ENCODE assay signal across 18 mouse cellular contexts in genomic region chr1:60859842-60860241, GRCm38 (mm10). TPM values are rescaled to one million over a fixed set of nuclear protein-coding genes. Genes with fewer than 3 reads are reported as not detected.
DNase-seq lines count a peak whose midpoint lies in the region; ATAC-seq and TF ChIP-seq lines count a peak whose summit lies in the region.
"Had no signal": no experiment of that assay in that cellular context is flagged by ENCODE, and none has a peak within 500 bp of the region (broad histone marks: within the 10 kb centered on the region; RNA-seq: fewer than 3 reads in every experiment).

No protein-coding gene starts in this region.

- peaks cover 31% of the 10 kb centered on the region for H3K4me1 ChIP-seq in heart, adult 2 months (ENCODE audit: control insufficient read depth, insufficient read depth, low read length)
- H3K4me1 ChIP-seq in heart, embryonic 12.5 days (replicated peaks): peaks cover 27% of the 10 kb centered on the region
- peaks cover 3% of the 10 kb centered on the region; the same call in 1 of the 2 replicates for H3K4me1 ChIP-seq in liver, embryonic 15.5 days (replicated peaks)
- peaks cover 7% of the 10 kb centered on the region for H3K4me1 ChIP-seq in liver, embryonic 11.5 days (replicated peaks; ENCODE audit: control insufficient read depth, insufficient read depth, low read length)
- H3K4me1 ChIP-seq in liver, postnatal 0 days (ENCODE audit: insufficient read depth): peaks cover 25% of the 10 kb centered on the region

- TF ChIP-seq CTCF in heart, adult 2 months (IDR thresholded peaks at IDR 0.05): no peak
- no peak for TF ChIP-seq CTCF in liver, postnatal 0 days (IDR thresholded peaks at IDR 0.05; ENCODE audit: low read depth)

- no peaks in the 10 kb centered on the region for H3K27me3 ChIP-seq in heart, adult 2 months (ENCODE audit: control insufficient read depth, insufficient read depth, low read length)
- no peaks in the 10 kb centered on the region for H3K27me3 ChIP-seq in heart, embryonic 12.5 days (replicated peaks)
- H3K27me3 ChIP-seq in liver, embryonic 15.5 days: no peaks in the 10 kb centered on the region; the same call in 1 of the 2 replicates
- no peaks in the 10 kb centered on the region for H3K27me3 ChIP-seq in liver, embryonic 11.5 days (replicated peaks; ENCODE audit: control insufficient read depth, insufficient read depth, low read length)
- H3K27me3 ChIP-seq in liver, postnatal 0 days (ENCODE audit: insufficient read depth, low read length): no peaks in the 10 kb centered on the region
- H3K27me3 ChIP-seq: intestine, embryonic 15.5 days; lung, embryonic 15.5 days had no signal

- no peaks in the 10 kb centered on the region for H3K79me2 ChIP-seq in heart, adult 2 months (replicated peaks; ENCODE audit: control insufficient read depth, insufficient read depth, low read length)

- H3K4me3 ChIP-seq in heart, adult 2 months: no peak overlapping the region
- H3K4me3 ChIP-seq in heart, embryonic 12.5 days: no peak overlapping the region
- no peak overlapping the region for H3K4me3 ChIP-seq in liver, embryonic 15.5 days (replicated peaks)
- no peak overlapping the region for H3K4me3 ChIP-seq in liver, embryonic 11.5 days (ENCODE audit: low read depth, low read length)
- H3K4me3 ChIP-seq in liver, postnatal 0 days (ENCODE audit: low read depth, low read length): no peak overlapping the region
- H3K4me3 ChIP-seq: embryonic facial prominence, embryonic 15.5 days; intestine, embryonic 15.5 days; limb, embryonic 10.5 days; lung, embryonic 15.5 days had no signal

- ATAC-seq in heart, embryonic 12.5 days (ENCODE audit: insufficient number of reproducible peaks, low FRiP score): no peak
- 0 out of 2 replicates have a peak, but pooled peaks have one; percentile 49 for ATAC-seq in liver, embryonic 15.5 days (ENCODE audit: insufficient read depth)
- no peak for ATAC-seq in liver, embryonic 11.5 days (replicated peaks; ENCODE audit: low FRiP score)
- ATAC-seq in liver, postnatal 0 days: peak; percentile 90
- no peak for ATAC-seq in erythroblast, adult 5-6 weeks (replicated peaks; ENCODE audit: low FRiP score, poor library complexity, severe bottlenecking)

- no peaks in the 10 kb centered on the region for H3K9me3 ChIP-seq in heart, embryonic 12.5 days (replicated peaks)
- no peaks in the 10 kb centered on the region for H3K9me3 ChIP-seq in liver, embryonic 15.5 days (replicated peaks)
- H3K9me3 ChIP-seq in liver, embryonic 11.5 days (ENCODE audit: control insufficient read depth, low read length): no peaks in the 10 kb centered on the region
- no peaks in the 10 kb centered on the region for H3K9me3 ChIP-seq in liver, postnatal 0 days (ENCODE audit: low read length)
- H3K9me3 ChIP-seq: embryonic facial prominence, embryonic 15.5 days; intestine, embryonic 15.5 days; limb, embryonic 10.5 days; lung, embryonic 15.5 days had no signal

- no peak for TF ChIP-seq POLR2A in heart, adult 2 months (IDR thresholded peaks at IDR 0.05; ENCODE audit: insufficient read depth, low read depth, low read length)

- intact Hi-C loops in heart, adult 2 months (cut with DNase I): loop anchor here (1.0 to 5.0 kb wide), 9 partner anchors 118 to 518 kb away; partner anchors contain the start of genes Abi2 and Cyp20a1
- intact Hi-C loops in left cerebral cortex, postnatal 14 days (cut with DNase I): loop anchor here (5.0 to 10.0 kb wide), 3 partner anchors 293 to 453 kb away; partner anchors contain the start of genes Abi2 and Raph1

- DNase-seq in heart, adult 2 months: no peak
- no peak for DNase-seq in liver, embryonic 11.5 days (ENCODE audit: low spot score)
- DNase-seq in MN1 (ENCODE audit: low spot score): peak; percentile 56
- DNase-seq in liver, postnatal 0 days: peak; percentile 29
- no peak for DNase-seq in left cerebral cortex, postnatal 14 days (ENCODE audit: low spot score in 2 of 2)
- DNase-seq: cerebellum, adult 11-12 months; gastrocnemius, postnatal 14 days; heart, postnatal 14 days; thymus, adult 18-20 months had no signal

- peaks cover 3% of the 10 kb centered on the region for H3K36me3 ChIP-seq in heart, adult 2 months (ENCODE audit: control insufficient read depth, insufficient read depth, low read length)
- no peaks in the 10 kb centered on the region for H3K36me3 ChIP-seq in heart, embryonic 12.5 days
- no peaks in the 10 kb centered on the region for H3K36me3 ChIP-seq in liver, embryonic 15.5 days (replicated peaks)
- no peaks in the 10 kb centered on the region for H3K36me3 ChIP-seq in liver, embryonic 11.5 days (ENCODE audit: control insufficient read depth, insufficient read depth, low read length)
- H3K36me3 ChIP-seq in liver, postnatal 0 days (replicated peaks; ENCODE audit: insufficient read depth, low read length): no peaks in the 10 kb centered on the region
- H3K36me3 ChIP-seq: embryonic facial prominence, embryonic 15.5 days; intestine, embryonic 15.5 days; limb, embryonic 10.5 days; lung, embryonic 15.5 days had no signal

- H3K9ac ChIP-seq in heart, adult 2 months (ENCODE audit: low read depth, low read length): no peak overlapping the region; the same call in 1 of the 2 replicates
- no peak overlapping the region for H3K9ac ChIP-seq in heart, embryonic 12.5 days
- no peak overlapping the region for H3K9ac ChIP-seq in liver, embryonic 15.5 days
- no peak overlapping the region for H3K9ac ChIP-seq in liver, embryonic 11.5 days (ENCODE audit: low read depth, low read length)
- no peak overlapping the region for H3K9ac ChIP-seq in liver, postnatal 0 days (replicated peaks)
- H3K9ac ChIP-seq: embryonic facial prominence, embryonic 15.5 days; forebrain, postnatal 0 days; intestine, embryonic 15.5 days; lung, embryonic 15.5 days had no signal

- 57% methylated on average over 3 of the region's 3 CpGs for WGBS in heart, adult 2 months
- 56% methylated on average over 3 of the region's 3 CpGs for WGBS in heart, embryonic 12.5 days
- WGBS in liver, embryonic 15.5 days (ENCODE audit: insufficient replicate concordance): 49% methylated on average over 3 of the region's 3 CpGs
- WGBS in liver, embryonic 11.5 days: 68% methylated on average over 3 of the region's 3 CpGs
- WGBS in liver, postnatal 0 days (ENCODE audit: insufficient replicate concordance): 38% methylated on average over 3 of the region's 3 CpGs

- no peak overlapping the region for H3K4me2 ChIP-seq in heart, embryonic 12.5 days
- no peak overlapping the region for H3K4me2 ChIP-seq in liver, embryonic 15.5 days
- H3K4me2 ChIP-seq in liver, embryonic 11.5 days: no peak overlapping the region
- H3K4me2 ChIP-seq in liver, postnatal 0 days (ENCODE audit: low read depth, low read length): no peak overlapping the region
- H3K4me2 ChIP-seq: embryonic facial prominence, embryonic 15.5 days; intestine, embryonic 15.5 days; lung, embryonic 15.5 days had no signal

- peak overlapping the region; percentile 44 for H3K27ac ChIP-seq in heart, adult 2 months
- H3K27ac ChIP-seq in heart, embryonic 12.5 days (ENCODE audit: poor library complexity, severe bottlenecking): no peak overlapping the region
- no peak overlapping the region for H3K27ac ChIP-seq in liver, embryonic 15.5 days (replicated peaks)
- no peak overlapping the region for H3K27ac ChIP-seq in liver, embryonic 11.5 days (ENCODE audit: low read depth, low read length)
- peak overlapping the region; percentile 62 for H3K27ac ChIP-seq in liver, postnatal 0 days (ENCODE audit: low read depth)
- H3K27ac ChIP-seq: embryonic facial prominence, embryonic 15.5 days; intestine, embryonic 15.5 days; limb, embryonic 10.5 days; lung, embryonic 15.5 days had no signal

- no peak for TF ChIP-seq EP300 in heart, adult 2 months (IDR thresholded peaks at IDR 0.05; ENCODE audit: insufficient read depth, low read depth, low read length)
- TF ChIP-seq EP300 in liver, postnatal 0 days (IDR thresholded peaks at IDR 0.05; ENCODE audit: low read depth): no peak; the same call in 1 of the 2 replicates

RNA-seq across cellular contexts. Expression of gene Ctla4, which starts 27.0 kb away (rescaled TPM):
- under 1 TPM; 0.86 to 0.91 TPM for total RNA-seq in heart, adult 2 months (2021)
- 0.74 and 2.0 TPM in 2 replicates for polyA plus RNA-seq in heart, adult 2 months (2012; rRNA removed)
- polyA plus RNA-seq in heart, embryonic 12.5 days (2016; fragmentation: Nextera tagmentation; extraction: Ambion mirVana): not detected in 2 replicates
- not detected in 2 replicates for polyA plus RNA-seq in liver, embryonic 15.5 days (2015; fragmentation: Nextera tagmentation; extraction: Ambion mirVana)
- not detected in 2 replicates for polyA plus RNA-seq in liver, embryonic 11.5 days (2014; fragmentation: Nextera tagmentation; extraction: Ambion mirVana)
- not detected in 2 replicates for polyA plus RNA-seq in liver, postnatal 0 days (2015; fragmentation: Nextera tagmentation; extraction: Ambion mirVana)
- not detected for total RNA-seq in left cerebral cortex, postnatal 14 days (2021)
- not detected in 2 replicates for total RNA-seq in erythroblast, adult 5-6 weeks (2015; ENCODE audit: low replicate concordance)
- not detected in 2 replicates for total RNA-seq in erythroblast, adult 5-6 weeks (2017; ENCODE audit: low replicate concordance)
- total RNA-seq: gastrocnemius, postnatal 14 days; layer of hippocampus, postnatal 14 days had no signal
- polyA plus RNA-seq: embryonic facial prominence, embryonic 15.5 days; forebrain, postnatal 0 days; intestine, embryonic 15.5 days; limb, embryonic 10.5 days had no signal

Comparison
In these comparisons a context has a peak if more than half of its experiments do, and no peak if none do; other contexts are left out.
1. DNase-seq: peak in MN1 (single experiment) and liver, postnatal 0 days (single experiment); none in heart, adult 2 months (0 of 2), liver, embryonic 11.5 days (single experiment) and left cerebral cortex, postnatal 14 days (0 of 2).
2. H3K27ac ChIP-seq: peak in heart, adult 2 months (single experiment) and liver, postnatal 0 days (single experiment); none in heart, embryonic 12.5 days (single experiment), liver, embryonic 15.5 days (single experiment) and liver, embryonic 11.5 days (single experiment).
3. ATAC-seq: peak in liver, embryonic 15.5 days (single experiment) and liver, postnatal 0 days (single experiment); none in heart, embryonic 12.5 days (single experiment), liver, embryonic 11.5 days (single experiment) and erythroblast, adult 5-6 weeks (single experiment).